Mouse (Mus musculus) lung, embryonic 15.5 days (tissue): Measurements from ENCODE around the gene Lbp. TPM values are rescaled to one million over a fixed set of nuclear protein-coding genes. Genes with fewer than 3 reads are reported as not detected.

ENCODE experiments used
- ATAC-seq: fragments of 200-750 bp; cut with Nextera tagmentation; 2 replicates; pipeline ENCODE4 v1.8.0; 2017; ENCODE audit warnings: moderate number of reproducible peaks, borderline replicate concordance; ENCODE audit not compliant: low FRiP score, low TSS enrichment; ENCODE audit errors: extremely low read depth
- H3K27ac ChIP-seq: fragments of 300-500 bp; sonication (generic); 2 replicates; pipeline ENCODE4 v1.5.1; 2015; ENCODE audit warnings: moderate library complexity, mild to moderate bottlenecking, inconsistent platforms
- H3K27me3 ChIP-seq: fragments of 300-500 bp; sonication (generic); 2 replicates; pipeline ENCODE4 v1.6.1; 2015; ENCODE audit warnings: inconsistent platforms
- H3K36me3 ChIP-seq: fragments of 300-500 bp; sonication (generic); 2 replicates; pipeline ENCODE4 v1.6.1; 2015; ENCODE audit warnings: inconsistent platforms
- H3K4me1 ChIP-seq: fragments of 300-500 bp; sonication (generic); 2 replicates; pipeline ENCODE4 v1.6.1; 2015; ENCODE audit warnings: inconsistent platforms
- H3K4me2 ChIP-seq: fragments of 300-500 bp; sonication (generic); 2 replicates; pipeline ENCODE4 v1.6.1; 2015; ENCODE audit warnings: inconsistent platforms, mild to moderate bottlenecking, moderate library complexity
- H3K4me3 ChIP-seq: fragments of 300-500 bp; sonication (generic); 2 replicates; pipeline ENCODE4 v1.5.1; 2015; ENCODE audit warnings: mild to moderate bottlenecking, inconsistent platforms
- H3K9ac ChIP-seq: fragments of 300-500 bp; sonication (generic); 2 replicates; pipeline ENCODE4 v1.6.1; 2015; ENCODE audit warnings: inconsistent platforms
- H3K9me3 ChIP-seq: fragments of 300-500 bp; sonication (generic); 2 replicates; pipeline ENCODE4 v1.6.1; 2016; ENCODE audit warnings: inconsistent platforms
- WGBS: fragments of 180-500 bp; shearing (Covaris S2); methylation state at CpG from one replicate; pipeline ENCODE4 v1.1.7; 2015; 5-methylcytosine and 5-hydroxymethylcytosine counted together
- polyA plus RNA-seq: library from polyadenylated mRNA; unstranded; fragments of >200 nt; fragmentation: Nextera tagmentation; extraction: Ambion mirVana; gene quantifications from 2 replicates; pipeline ENCODE4 v1.2.1, GENCODE M21; 2015

The Lbp gene
- 11.5 and 14.2 TPM in 2 replicates for polyA plus RNA-seq

DNA sequence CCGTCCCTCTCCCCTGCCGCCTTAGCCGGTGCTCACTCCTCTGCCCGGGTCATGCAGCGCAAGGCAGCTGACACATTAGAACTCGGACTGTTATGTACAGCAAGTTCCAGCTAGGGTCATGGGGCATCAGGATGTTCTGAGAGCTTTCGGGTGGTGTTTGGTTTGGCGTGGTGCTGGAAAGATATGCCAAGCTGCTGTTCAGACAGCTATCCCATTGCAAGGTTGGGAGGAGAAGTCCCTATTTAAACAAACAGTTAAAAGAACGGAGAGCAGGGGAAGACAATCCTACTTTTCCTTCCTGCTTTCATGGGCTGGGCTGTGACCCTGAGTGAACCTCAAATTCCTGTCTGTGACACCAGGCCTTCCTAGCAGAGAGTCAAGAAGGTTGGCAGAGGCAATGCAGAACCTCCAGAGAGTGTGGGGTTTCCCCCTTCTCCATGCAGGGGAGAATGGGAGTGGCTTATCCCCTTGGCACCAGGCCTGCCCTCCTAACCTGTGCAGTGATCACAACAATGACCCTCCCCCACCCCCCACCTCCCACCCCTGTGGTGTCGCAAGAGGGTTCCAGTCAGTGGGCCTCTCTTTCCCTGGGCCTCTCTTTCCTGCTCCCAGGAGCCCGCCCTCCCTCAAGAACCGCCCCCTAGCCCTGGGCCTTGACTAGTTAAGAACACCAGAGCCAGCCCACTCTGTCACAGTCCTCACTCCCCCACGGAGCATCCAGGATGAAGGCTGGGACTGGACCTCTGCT, at the start of gene Lbp:
TSS of gene Lbp (plus strand) at position 546 of the 748 bp plus-strand sequence.
- H3K36me3 ChIP-seq, result no peaks in the 10 kb centered on the region
- peak within 1 kb of the TSS; percentile 33 for H3K4me2 ChIP-seq
- no peaks in the 10 kb centered on the region for H3K9me3 ChIP-seq
- no peaks in the 10 kb centered on the region for H3K27me3 ChIP-seq
- H3K4me1 ChIP-seq, result peaks cover 16% of the 10 kb centered on the region
- peak within 1 kb of the TSS; percentile 70 for H3K27ac ChIP-seq
- ATAC-seq, result peak; percentile 79
- 14% methylated on average over 13 of the region's 13 CpGs for WGBS
- peak within 1 kb of the TSS; percentile 10; the same call in 1 of the 2 replicates for H3K4me3 ChIP-seq
- no peak within 1 kb of the TSS for H3K9ac ChIP-seq

DNA sequence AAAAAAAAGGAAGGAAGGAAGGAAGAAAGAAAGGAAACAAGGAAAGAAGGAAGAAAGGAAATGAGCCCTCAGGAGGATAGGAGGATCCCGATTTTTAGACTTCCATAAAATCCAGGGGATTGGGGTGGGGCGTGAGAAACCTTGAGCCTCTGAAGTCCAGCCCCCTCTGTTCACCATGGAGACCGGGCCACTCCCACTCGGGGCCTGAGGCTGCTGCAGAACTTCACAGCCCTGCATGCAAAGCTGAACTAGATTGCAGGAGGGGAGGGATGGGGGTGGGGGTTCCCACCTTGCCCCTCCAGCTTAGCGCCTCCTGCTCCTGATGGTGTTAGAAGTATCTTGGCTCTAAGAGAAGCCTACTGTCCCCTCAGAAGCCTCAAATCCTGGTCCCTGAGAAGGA, 49.4 kb upstream of the Lbp start:
- 0 out of 2 replicates have a peak overlapping the region, but pooled peaks have one; percentile 24 for H3K27ac ChIP-seq
- ATAC-seq, result peak; percentile 48; the same call in 1 of the 2 replicates
- H3K9me3 ChIP-seq, result no peaks in the 10 kb centered on the region
- H3K4me1 ChIP-seq, result peaks cover 25% of the 10 kb centered on the region
- no peaks in the 10 kb centered on the region for H3K27me3 ChIP-seq
- H3K4me2 ChIP-seq, result peak overlapping the region; percentile 28; the same call in 1 of the 2 replicates
- no peaks in the 10 kb centered on the region for H3K36me3 ChIP-seq
- H3K4me3 ChIP-seq, result no peak overlapping the region
- no peak overlapping the region; the same call in none of the 2 replicates for H3K9ac ChIP-seq
- 8% methylated on average over 5 of the region's 5 CpGs for WGBS

DNA sequence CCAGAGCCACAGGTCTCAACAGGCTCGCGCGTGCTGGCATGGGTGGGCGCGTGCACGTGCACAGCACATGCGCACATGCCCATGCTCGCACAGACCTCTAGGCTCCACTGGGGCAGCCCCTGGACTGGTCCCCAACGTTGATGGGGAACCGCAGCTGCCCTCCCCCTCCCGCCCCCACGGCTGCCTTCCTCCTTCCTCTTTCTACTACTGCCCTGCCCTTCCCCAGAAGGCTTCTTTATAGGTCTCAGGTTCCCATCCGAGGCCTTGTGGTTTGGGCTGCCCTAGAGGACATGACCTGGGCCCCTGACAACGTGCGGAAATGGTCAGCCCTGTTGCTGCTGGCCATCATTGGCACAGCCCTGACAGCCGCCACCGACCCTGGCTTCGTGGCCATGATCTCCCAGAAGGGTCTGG, 48.3 kb upstream of the Lbp start, which contains the start of gene Bpi:
TSS of gene Bpi (plus strand) at position 90 of the 414 bp plus-strand sequence.
- Histone ChIP-seq H3K4me2 (peak within 1 kb of the TSS; percentile 28), H3K27me3 (no peaks in the 10 kb centered on the region), H3K36me3 (no peaks in the 10 kb centered on the region), H3K9me3 (no peaks in the 10 kb centered on the region), H3K4me3 (no peak within 1 kb of the TSS), H3K4me1 (peaks cover 18% of the 10 kb centered on the region), H3K9ac (no peak within 1 kb of the TSS; the same call in none of the 2 replicates), H3K27ac (0 out of 2 replicates have a peak within 1 kb of the TSS, but pooled peaks have one; percentile 24)
- ATAC-seq, result peak; percentile 27; the same call in 1 of the 2 replicates
- WGBS, result 54% methylated on average over 18 of the region's 18 CpGs

DNA sequence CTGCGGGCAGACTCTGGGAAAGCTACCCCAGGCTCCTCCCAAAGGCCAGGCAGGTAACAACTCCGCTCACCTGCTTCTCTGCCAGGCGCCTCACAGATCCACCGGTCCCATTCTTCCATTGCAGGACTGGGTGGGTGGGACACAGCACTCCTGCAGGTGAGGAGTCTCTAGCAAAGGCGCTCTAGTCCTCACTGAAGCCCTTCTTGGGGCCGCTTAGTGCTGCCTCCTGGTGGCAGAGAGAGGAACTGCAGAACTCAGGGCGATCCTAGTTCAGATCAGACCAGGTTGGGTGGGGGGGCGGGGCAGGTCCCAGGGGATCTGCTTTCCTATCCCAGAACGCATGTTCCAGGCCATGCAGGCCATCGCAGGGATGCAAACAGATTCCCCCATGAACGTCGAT, 47.5 kb upstream of the Lbp start:
- H3K4me2 ChIP-seq, result peak overlapping the region; percentile 21
- ATAC-seq, result 0 out of 2 replicates have a peak, but pooled peaks have one; percentile 15

DNA sequence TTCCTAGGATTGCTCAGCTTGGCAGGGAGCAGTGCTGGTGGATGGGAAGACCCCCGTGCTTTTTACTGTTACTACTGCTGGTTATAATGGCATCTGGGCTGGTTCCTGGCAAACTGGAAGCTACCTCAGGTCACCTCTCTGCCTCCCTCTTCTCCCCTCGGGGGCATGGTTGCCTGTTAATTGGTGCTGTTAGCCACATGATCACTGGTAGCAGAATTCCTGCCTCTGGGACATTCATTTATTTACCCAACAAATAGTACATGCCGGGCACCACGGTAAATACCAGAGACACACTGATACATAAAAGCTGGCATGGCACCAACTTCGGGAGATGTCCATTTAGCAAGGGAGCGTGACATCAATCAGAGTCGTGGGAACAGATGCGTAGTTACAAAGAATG, 46.8 kb upstream of the Lbp start:
- Histone ChIP-seq H3K27me3 (no peaks in the 10 kb centered on the region), H3K4me3 (no peak overlapping the region), H3K27ac (no peak overlapping the region), H3K9ac (no peak overlapping the region), H3K36me3 (no peaks in the 10 kb centered on the region), H3K4me2 (no peak overlapping the region), H3K4me1 (peaks cover 18% of the 10 kb centered on the region), H3K9me3 (no peaks in the 10 kb centered on the region)
- no peak for ATAC-seq
- WGBS, result 66% methylated on average over 8 of the region's 8 CpGs

More for the DNA sequence above, 47.5 kb upstream of the Lbp start:
- H3K9ac ChIP-seq, result no peak overlapping the region
- H3K4me3 ChIP-seq, result no peak overlapping the region
- H3K27me3 ChIP-seq, result no peaks in the 10 kb centered on the region
- WGBS, result 14% methylated on average over 12 of the region's 12 CpGs
- no peak overlapping the region for H3K27ac ChIP-seq
- no peaks in the 10 kb centered on the region for H3K9me3 ChIP-seq
- peaks cover 18% of the 10 kb centered on the region for H3K4me1 ChIP-seq
- H3K36me3 ChIP-seq, result no peaks in the 10 kb centered on the region

DNA sequence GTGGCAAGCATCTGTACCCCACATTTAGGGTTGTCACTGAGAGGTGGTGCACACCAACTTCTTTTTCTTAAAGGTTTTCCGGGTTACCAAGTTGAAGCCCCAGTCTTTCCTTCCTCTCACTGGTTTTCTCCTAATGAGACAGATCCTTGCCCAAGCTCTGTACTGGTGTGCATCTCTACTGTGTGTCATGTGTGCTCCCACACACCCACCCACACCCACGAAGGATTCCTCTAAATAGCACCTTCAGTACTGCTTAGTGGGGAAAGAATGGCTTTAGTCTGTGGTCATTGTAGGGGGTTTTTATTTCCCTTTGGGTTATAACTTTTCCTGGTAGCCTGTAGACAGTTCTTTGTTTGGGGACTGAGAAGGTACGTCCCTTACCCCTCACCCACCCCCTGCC, 41.4 kb upstream of the Lbp start:
- ATAC-seq, result no peak
- Histone ChIP-seq H3K9ac (no peak overlapping the region), H3K4me1 (no peaks in the 10 kb centered on the region), H3K36me3 (no peaks in the 10 kb centered on the region), H3K27ac (no peak overlapping the region), H3K4me3 (no peak overlapping the region), H3K9me3 (no peaks in the 10 kb centered on the region), H3K27me3 (no peaks in the 10 kb centered on the region), H3K4me2 (no peak overlapping the region)
- 76% methylated on average over 3 of the region's 3 CpGs for WGBS

DNA sequence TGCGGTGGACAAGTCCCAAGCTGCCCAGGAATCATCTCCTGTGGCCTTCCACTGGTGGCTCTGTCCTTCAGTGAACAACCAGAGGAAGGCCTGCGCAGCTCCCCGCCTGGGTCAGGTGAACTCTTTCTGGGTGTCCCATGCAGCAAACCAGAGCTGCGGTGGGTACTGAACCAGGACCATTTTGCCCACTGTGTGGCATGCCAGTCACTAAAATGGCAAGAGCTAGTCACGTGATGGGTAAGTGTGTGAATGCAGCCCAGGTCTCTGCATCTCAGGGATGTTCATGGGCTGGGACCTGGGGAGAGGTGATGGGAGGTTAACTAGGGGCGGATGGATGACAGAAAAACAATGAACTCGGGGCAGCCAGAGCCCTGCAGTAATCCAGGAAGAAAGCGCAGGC, 36.3 kb upstream of the Lbp start:
- Histone ChIP-seq H3K4me3 (no peak overlapping the region), H3K4me2 (no peak overlapping the region), H3K9ac (no peak overlapping the region), H3K9me3 (no peaks in the 10 kb centered on the region), H3K27ac (no peak overlapping the region), H3K27me3 (no peaks in the 10 kb centered on the region), H3K4me1 (0 out of 2 replicates have a peak, but pooled peaks cover 3% of the 10 kb centered on the region), H3K36me3 (no peaks in the 10 kb centered on the region)
- ATAC-seq, result no peak
- WGBS, result 81% methylated on average over 8 of the region's 8 CpGs

DNA sequence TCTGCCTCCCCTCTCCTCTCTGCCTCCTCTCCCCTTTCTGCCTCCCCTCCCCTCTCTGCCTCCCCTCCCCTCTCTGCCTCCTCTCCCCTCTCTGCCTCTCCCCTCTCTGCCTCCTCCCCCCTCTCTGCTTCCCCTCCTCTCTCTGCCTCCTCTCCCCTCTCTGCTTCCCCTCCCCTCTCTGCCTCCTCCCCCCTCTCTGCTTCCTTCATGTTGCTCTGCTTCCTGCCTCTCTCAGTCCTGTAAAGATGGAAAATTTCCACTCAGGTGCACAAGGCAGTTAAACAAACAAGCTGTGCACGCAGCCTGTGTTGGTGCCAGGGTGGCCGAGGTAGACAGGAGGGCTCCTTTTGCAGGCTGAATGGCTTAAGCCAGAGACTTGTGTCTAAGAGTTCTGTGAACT, 32.6 kb upstream of the Lbp start:
- H3K36me3 ChIP-seq, result no peaks in the 10 kb centered on the region
- H3K4me3 ChIP-seq, result no peak overlapping the region
- no peaks in the 10 kb centered on the region for H3K27me3 ChIP-seq
- ATAC-seq, result no peak
- H3K27ac ChIP-seq, result peak overlapping the region; percentile 57; the same call in 1 of the 2 replicates
- 0 out of 2 replicates have a peak, but pooled peaks cover 3% of the 10 kb centered on the region for H3K4me1 ChIP-seq
- no peaks in the 10 kb centered on the region for H3K9me3 ChIP-seq
- no peak overlapping the region for H3K9ac ChIP-seq
- H3K4me2 ChIP-seq, result no peak overlapping the region
- 9% methylated on average over 2 of the region's 2 CpGs for WGBS

DNA sequence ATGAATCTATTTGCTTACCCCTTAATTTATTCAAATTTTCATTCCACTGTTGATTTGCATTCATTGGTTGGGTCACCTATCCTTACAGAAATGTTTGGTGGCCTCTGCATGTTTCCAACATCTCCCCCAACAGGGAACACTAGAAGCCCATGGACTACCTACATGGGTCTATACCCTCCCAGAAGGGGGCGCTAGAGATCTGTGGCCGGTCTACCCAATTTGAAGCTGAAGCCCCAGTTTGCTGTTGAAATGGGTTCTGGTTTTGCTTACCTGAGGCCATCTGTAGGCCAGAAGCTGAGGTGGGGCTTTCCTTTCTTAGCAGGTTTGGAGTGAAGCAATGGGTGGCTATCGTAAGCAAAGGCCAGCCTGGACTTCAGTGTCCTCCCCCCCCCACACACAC, 30.9 kb upstream of the Lbp start:
- no peaks in the 10 kb centered on the region for H3K36me3 ChIP-seq
- no peak overlapping the region for H3K9ac ChIP-seq
- no peak overlapping the region for H3K4me2 ChIP-seq
- no peak for ATAC-seq
- H3K27ac ChIP-seq, result no peak overlapping the region
- no peak overlapping the region for H3K4me3 ChIP-seq
- 87% methylated on average over 3 of the region's 3 CpGs for WGBS
- no peaks in the 10 kb centered on the region for H3K27me3 ChIP-seq
- 0 out of 2 replicates have a peak, but pooled peaks cover 3% of the 10 kb centered on the region for H3K4me1 ChIP-seq
- H3K9me3 ChIP-seq, result no peaks in the 10 kb centered on the region

DNA sequence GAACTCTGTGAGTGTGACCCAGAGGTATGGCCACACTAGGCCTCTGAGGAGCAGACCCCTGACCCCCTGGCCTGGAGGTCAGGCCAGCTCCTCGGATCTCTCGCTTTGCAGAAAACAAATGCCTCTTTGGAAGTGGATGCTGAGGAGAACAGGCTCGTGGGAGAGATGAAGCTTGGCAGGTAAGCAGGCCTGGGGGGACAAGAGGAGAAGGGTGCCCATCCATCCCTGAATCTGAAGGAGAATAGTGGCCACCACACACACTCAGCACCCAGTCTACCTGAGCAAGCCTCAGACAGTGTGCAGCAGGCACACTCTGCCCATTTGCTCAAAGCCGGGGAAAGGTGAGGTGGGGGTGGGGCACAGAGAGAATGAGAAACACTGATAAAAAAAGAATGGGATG, 30.5 kb upstream of the Lbp start:
- Histone ChIP-seq H3K27me3 (no peaks in the 10 kb centered on the region), H3K4me1 (0 out of 2 replicates have a peak, but pooled peaks cover 3% of the 10 kb centered on the region), H3K4me2 (no peak overlapping the region), H3K9me3 (no peaks in the 10 kb centered on the region), H3K4me3 (no peak overlapping the region), H3K27ac (no peak overlapping the region), H3K9ac (no peak overlapping the region), H3K36me3 (no peaks in the 10 kb centered on the region)
- 58% methylated on average over 4 of the region's 4 CpGs for WGBS
- ATAC-seq, result no peak

DNA sequence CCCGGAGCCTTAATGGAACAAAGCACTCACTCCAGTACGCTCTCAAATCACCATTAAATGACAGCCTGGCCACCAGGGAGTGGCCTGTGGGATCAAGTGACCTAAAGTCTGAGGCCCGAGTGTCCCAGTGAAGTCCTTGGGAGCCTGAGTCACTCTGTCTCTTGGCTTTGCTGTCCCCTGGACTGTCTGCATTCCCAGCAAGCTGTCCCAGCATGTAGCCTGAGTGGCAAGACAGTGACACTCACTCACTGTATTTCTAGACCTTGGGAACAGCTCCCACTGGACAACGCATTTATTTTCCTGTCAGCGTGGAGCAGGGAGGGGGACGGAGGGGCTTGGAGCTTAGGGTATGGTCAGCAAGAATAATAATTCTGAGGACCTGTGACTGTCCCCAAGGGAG, 29.8 kb upstream of the Lbp start:
- Histone ChIP-seq H3K27ac (no peak overlapping the region), H3K27me3 (no peaks in the 10 kb centered on the region), H3K4me2 (no peak overlapping the region), H3K9ac (no peak overlapping the region), H3K4me1 (0 out of 2 replicates have a peak, but pooled peaks cover 6% of the 10 kb centered on the region), H3K9me3 (no peaks in the 10 kb centered on the region), H3K36me3 (no peaks in the 10 kb centered on the region), H3K4me3 (no peak overlapping the region)
- 68% methylated on average over 6 of the region's 6 CpGs for WGBS
- ATAC-seq, result no peak

DNA sequence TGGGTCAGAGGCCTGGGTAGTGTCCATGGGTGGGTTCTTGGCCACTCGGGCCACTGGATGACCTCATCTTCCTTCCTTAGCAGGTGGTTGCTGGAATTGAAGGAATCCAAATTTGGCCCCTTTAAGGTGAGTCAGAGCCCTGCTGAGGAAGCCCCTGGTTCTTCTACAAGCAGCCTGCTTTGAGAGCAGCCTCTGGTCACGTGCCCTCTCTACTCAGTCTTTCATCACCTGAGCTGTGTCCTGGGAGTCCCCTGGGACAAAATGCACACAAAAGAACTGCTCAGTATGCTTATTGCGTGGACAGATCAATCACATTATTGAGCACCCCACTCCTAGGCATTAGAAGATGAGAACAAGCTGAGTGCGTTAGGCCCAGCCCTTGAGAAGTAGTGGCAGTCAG, 29.4 kb upstream of the Lbp start:
- no peak overlapping the region for H3K9ac ChIP-seq
- 67% methylated on average over 4 of the region's 4 CpGs for WGBS
- ATAC-seq, result no peak
- H3K4me2 ChIP-seq, result no peak overlapping the region
- H3K36me3 ChIP-seq, result no peaks in the 10 kb centered on the region
- no peak overlapping the region for H3K4me3 ChIP-seq
- peaks cover 10% of the 10 kb centered on the region; the same call in 1 of the 2 replicates for H3K4me1 ChIP-seq
- no peak overlapping the region for H3K27ac ChIP-seq
- no peaks in the 10 kb centered on the region for H3K9me3 ChIP-seq
- H3K27me3 ChIP-seq, result no peaks in the 10 kb centered on the region
